Mouse (Mus musculus) embryonic fibroblast, embryonic 13.5 days (primary cell): ENCODE measurements at regions not wholly inside any gene's neighbourhood (a gene's known extent, or its start where the extent isn't known, plus 50 kb on each side); places are given as distances from the start of the nearest gene placed in this dataset.
A peak's percentile ranks its signal among the peaks of the same experiment; 100 is the strongest.

Experiments
- H3K27ac ChIP-seq: 2 replicates; pipeline ENCODE4 v1.5.1; 2012; ENCODE audit warnings: low read length, control low read depth, inconsistent platforms; ENCODE audit not compliant: insufficient read depth
- H3K4me1 ChIP-seq: 2 replicates; pipeline ENCODE4 v1.6.1; 2011; ENCODE audit warnings: low read length; ENCODE audit not compliant: control insufficient read depth, insufficient read depth
- H3K4me3 ChIP-seq: 2 replicates; pipeline ENCODE4 v1.5.1; 2011; ENCODE audit warnings: mild to moderate bottlenecking, control low read depth, low read length; ENCODE audit not compliant: insufficient read depth
- CTCF ChIP-seq: IDR thresholded peaks from 2 replicates; pipeline ENCODE4 v1.5.1; 2011; ENCODE audit warnings: mild to moderate bottlenecking, control low read depth, low read length, moderate library complexity, borderline replicate concordance; ENCODE audit not compliant: insufficient read depth
- POLR2A ChIP-seq: IDR thresholded peaks from 2 replicates; pipeline ENCODE4 v1.6.1; 2011; ENCODE audit warnings: low read depth, mild to moderate bottlenecking, control low read depth, low read length, moderate library complexity

- TF ChIP-seq CTCF = no peak
- no peak for TF ChIP-seq POLR2A
- no peak overlapping the region for H3K27ac ChIP-seq
- H3K4me1 ChIP-seq = peaks cover 2% of the 10 kb centered on the region; the same call in 1 of the 2 replicates
- no peak overlapping the region for H3K4me3 ChIP-seq
Observed at GRCm38 (mm10) chr8:24359022-24359600, 366.5 kb downstream of the Adam3 start.

GRCm38 (mm10) chr8:24355146-24355545 is 370.5 kb downstream of the Adam3 start:
- no peak for TF ChIP-seq POLR2A
- no peak for TF ChIP-seq CTCF
- no peak overlapping the region for H3K4me3 ChIP-seq
- no peak overlapping the region for H3K27ac ChIP-seq
- peaks cover 2% of the 10 kb centered on the region; the same call in 1 of the 2 replicates for H3K4me1 ChIP-seq

GRCm38 (mm10) chr8:24353842-24354241 is 371.8 kb downstream of the Adam3 start:
- TF ChIP-seq POLR2A (no peak), CTCF (no peak)
- H3K4me1 ChIP-seq = no peaks in the 10 kb centered on the region
- no peak overlapping the region for H3K4me3 ChIP-seq
- no peak overlapping the region for H3K27ac ChIP-seq

GRCm38 (mm10) chr8:24352322-24352721 is 373.3 kb downstream of the Adam3 start:
- TF ChIP-seq POLR2A = no peak
- no peak for TF ChIP-seq CTCF
- H3K4me1 ChIP-seq = no peaks in the 10 kb centered on the region

GRCm38 (mm10) chr8:24351760-24352159 is 373.9 kb downstream of the Adam3 start:
- H3K27ac ChIP-seq = no peak overlapping the region
- TF ChIP-seq POLR2A (no peak), CTCF (no peak)
- no peak overlapping the region for H3K4me3 ChIP-seq
- no peaks in the 10 kb centered on the region for H3K4me1 ChIP-seq

More at GRCm38 (mm10) chr8:24352322-24352721, 373.3 kb downstream of the Adam3 start:
- Histone ChIP-seq H3K4me3 (no peak overlapping the region), H3K27ac (no peak overlapping the region)

- no peaks in the 10 kb centered on the region for H3K4me1 ChIP-seq
- TF ChIP-seq CTCF = no peak
- TF ChIP-seq POLR2A = no peak
- H3K4me3 ChIP-seq = no peak overlapping the region
- H3K27ac ChIP-seq = no peak overlapping the region
Observed at GRCm38 (mm10) chr8:24346390-24347113, 379.1 kb downstream of the Adam3 start.

- TF ChIP-seq CTCF = no peak
- no peak for TF ChIP-seq POLR2A
- H3K4me1 ChIP-seq = no peaks in the 10 kb centered on the region
- no peak overlapping the region for H3K27ac ChIP-seq
- H3K4me3 ChIP-seq = no peak overlapping the region
Observed at GRCm38 (mm10) chr8:24338694-24339093, 387.0 kb downstream of the Adam3 start.

- no peaks in the 10 kb centered on the region for H3K4me1 ChIP-seq
- peak; percentile 28; the same call in 1 of the 2 replicates for TF ChIP-seq CTCF
- TF ChIP-seq POLR2A = no peak
- H3K4me3 ChIP-seq = no peak overlapping the region
- no peak overlapping the region for H3K27ac ChIP-seq
Observed at GRCm38 (mm10) chr8:24337635-24338034, 388.0 kb downstream of the Adam3 start.

- Histone ChIP-seq H3K4me1 (no peaks in the 10 kb centered on the region), H3K4me3 (no peak overlapping the region), H3K27ac (no peak overlapping the region)
- TF ChIP-seq POLR2A (no peak), CTCF (no peak)
Observed at GRCm38 (mm10) chr8:24335709-24336108, 389.9 kb downstream of the Adam3 start.

- H3K4me1 ChIP-seq = no peaks in the 10 kb centered on the region
- H3K4me3 ChIP-seq = no peak overlapping the region
- TF ChIP-seq POLR2A (no peak), CTCF (no peak)
- H3K27ac ChIP-seq = no peak overlapping the region
Observed at GRCm38 (mm10) chr8:24333705-24334104, 391.9 kb downstream of the Adam3 start.
